Mouse (Mus musculus) c-Kit-positive CD71-positive TER-119-positive erythroid progenitor cells, embryonic 14.5 days (primary cell): ENCODE measurements around the gene Lhx4.
A peak's percentile ranks its signal among the peaks of the same experiment; 100 is the strongest.

Source experiments
- DNase-seq: peaks from one replicate; pipeline ENCODE4 v3.0.0-alpha.2; 2013; ENCODE audit warnings: low spot score

The Lhx4 gene

GRCm38 (mm10) chr1:155742411-155743363, 8.8 kb downstream of the Lhx4 start:
- no peak for DNase-seq

- DNase-seq, result no peak
These were observed 9.5 kb downstream of the Lhx4 start for GRCm38 (mm10) chr1:155741988-155742387.

GRCm38 (mm10) chr1:155741378-155741945, 10.0 kb downstream of the Lhx4 start:
- DNase-seq, result no peak

GRCm38 (mm10) chr1:155740622-155741377, 10.7 kb downstream of the Lhx4 start:
- DNase-seq, result no peak

GRCm38 (mm10) chr1:155737809-155738383, 13.6 kb downstream of the Lhx4 start:
- no peak for DNase-seq

GRCm38 (mm10) chr1:155737017-155737808, 14.3 kb downstream of the Lhx4 start:
- DNase-seq, result no peak

GRCm38 (mm10) chr1:155736096-155736825, 15.2 kb downstream of the Lhx4 start:
- no peak for DNase-seq

- DNase-seq, result no peak
These were observed 20.3 kb downstream of the Lhx4 start for GRCm38 (mm10) chr1:155731156-155731555.

- DNase-seq, result no peak
These were observed 22.2 kb downstream of the Lhx4 start for GRCm38 (mm10) chr1:155729113-155729795.

GRCm38 (mm10) chr1:155727830-155728229, 23.7 kb downstream of the Lhx4 start:
- no peak for DNase-seq

GRCm38 (mm10) chr1:155725876-155726275, 25.6 kb downstream of the Lhx4 start:
- DNase-seq, result no peak

GRCm38 (mm10) chr1:155724301-155724700, 27.2 kb downstream of the Lhx4 start:
- DNase-seq, result no peak

GRCm38 (mm10) chr1:155722185-155722584, 29.3 kb downstream of the Lhx4 start:
- DNase-seq, result no peak

GRCm38 (mm10) chr1:155721443-155721842, 30.0 kb downstream of the Lhx4 start:
- DNase-seq, result peak; percentile 43

- no peak for DNase-seq
These were observed 31.5 kb downstream of the Lhx4 start for GRCm38 (mm10) chr1:155720006-155720405.

- no peak for DNase-seq
These were observed 32.6 kb downstream of the Lhx4 start for GRCm38 (mm10) chr1:155718851-155719250.

- DNase-seq, result no peak
These were observed 34.2 kb downstream of the Lhx4 start for GRCm38 (mm10) chr1:155717301-155717700.

GRCm38 (mm10) chr1:155715366-155715765, 36.1 kb downstream of the Lhx4 start:
- no peak for DNase-seq

GRCm38 (mm10) chr1:155713306-155713705, 38.2 kb downstream of the Lhx4 start:
- DNase-seq, result no peak

- DNase-seq, result no peak
These were observed 47.3 kb downstream of the Lhx4 start for GRCm38 (mm10) chr1:155704182-155704581.
